Mouse (Mus musculus) lung, postnatal 0 days (tissue): Measurements from ENCODE around the gene Pex3.

ENCODE experiments used
- CTCF ChIP-seq: IDR thresholded peaks from 2 replicates; pipeline ENCODE4 v1.5.1; 2016; ENCODE audit warnings: antibody characterized with exemption, mild to moderate bottlenecking
- EP300 ChIP-seq: IDR thresholded peaks from 2 replicates; pipeline ENCODE4 v1.6.1; 2016; ENCODE audit warnings: antibody characterized with exemption, mild to moderate bottlenecking, control low read depth

GRCm38 (mm10) chr10:13485958-13486357 is 67.0 kb downstream of the Pex3 start:
- TF ChIP-seq CTCF: no peak
- TF ChIP-seq EP300: no peak
